Mouse (Mus musculus) forebrain, embryonic 14.5 days (tissue): ENCODE results near the gene 4931440F15Rik. TPM values are rescaled to one million over a fixed set of nuclear protein-coding genes. Genes with fewer than 3 reads are reported as not detected.
"Not testable (repeated sequence)": the region's sequence is repeated elsewhere in the genome, so short reads cannot be mapped to it uniquely, and the experiment has no call there.

Source experiments
- ATAC-seq: fragments of 200-750 bp; cut with Nextera tagmentation; 2 replicates; pipeline ENCODE4 v1.8.0; 2017; ENCODE audit warnings: mild to moderate bottlenecking, moderate library complexity
- DNase-seq: peaks from one replicate; pipeline ENCODE4 v3.0.0-alpha.2; 2015; ENCODE audit warnings: low spot score
- H3K27ac ChIP-seq: fragments of 300-500 bp; sonication (generic); 2 replicates; pipeline ENCODE4 v1.5.1; 2014; ENCODE audit warnings: low read depth, mild to moderate bottlenecking, control low read depth, low read length, moderate library complexity
- H3K27me3 ChIP-seq: fragments of 300-500 bp; sonication (generic); replicated peaks from 2 replicates; pipeline ENCODE4 v1.6.1; 2014; ENCODE audit warnings: low read length, control low read depth, mixed read lengths; ENCODE audit not compliant: control insufficient read depth, insufficient read depth
- H3K36me3 ChIP-seq: fragments of 300-500 bp; sonication (generic); 2 replicates; pipeline ENCODE4 v1.6.1; 2014; ENCODE audit warnings: low read length, control low read depth; ENCODE audit not compliant: control insufficient read depth, insufficient read depth
- H3K4me1 ChIP-seq: fragments of 300-500 bp; sonication (generic); 2 replicates; pipeline ENCODE4 v1.6.1; 2014; ENCODE audit warnings: antibody characterized with exemption, low read length, control low read depth; ENCODE audit not compliant: control insufficient read depth, insufficient read depth
- H3K4me2 ChIP-seq: fragments of 300-500 bp; sonication (generic); 2 replicates; pipeline ENCODE4 v1.6.1; 2014; ENCODE audit warnings: mild to moderate bottlenecking, control low read depth, low read length
- H3K4me3 ChIP-seq: fragments of 300-500 bp; sonication (generic); 2 replicates; pipeline ENCODE4 v1.5.1; 2014; ENCODE audit warnings: low read depth, low read length, control low read depth
- H3K9ac ChIP-seq: fragments of 300-500 bp; sonication (generic); 2 replicates; pipeline ENCODE4 v1.6.1; 2014; ENCODE audit warnings: mild to moderate bottlenecking, low read length, control low read depth, moderate library complexity
- H3K9me3 ChIP-seq: fragments of 300-500 bp; sonication (generic); replicated peaks from 2 replicates; pipeline ENCODE4 v1.6.1; 2016; ENCODE audit warnings: low read length, control low read depth, mixed read lengths; ENCODE audit not compliant: control insufficient read depth
- WGBS: fragments of 180-500 bp; shearing (Covaris S2); extraction: QIAGEN DNeasy Blood & Tissue Kit; methylation state at CpG from one replicate; pipeline ENCODE4 v1.1.7; 2014; 5-methylcytosine and 5-hydroxymethylcytosine counted together
- polyA plus RNA-seq: library from polyadenylated mRNA; unstranded; fragments of >200 nt; fragmentation: Nextera tagmentation; extraction: Ambion mirVana; gene quantifications from 2 replicates; pipeline ENCODE4 v1.2.1, GENCODE M21; 2014

4931440F15Rik gene
- polyA plus RNA-seq, 1 experiment from 2014 or later: 0.11 TPM

- ATAC-seq: no peak
- Histone ChIP-seq H3K9ac (no peak overlapping the region), H3K9me3 (no peaks in the 10 kb centered on the region), H3K4me2 (no peak overlapping the region), H3K27me3 (0 out of 2 replicates have a peak, but pooled peaks cover 3% of the 10 kb centered on the region), H3K27ac (no peak overlapping the region), H3K4me1 (no peaks in the 10 kb centered on the region), H3K4me3 (no peak overlapping the region), H3K36me3 (no peaks in the 10 kb centered on the region)
- 94% methylated on average over 2 of the region's 2 CpGs for WGBS
- DNase-seq: no peak
Measured at GRCm38 (mm10) chr11:29827729-29828128, 2.3 kb upstream of the 4931440F15Rik start.

- DNase-seq (no peak), ATAC-seq (no peak)
- no peaks in the 10 kb centered on the region for H3K9me3 ChIP-seq
- H3K27me3 ChIP-seq: 0 out of 2 replicates have a peak, but pooled peaks cover 3% of the 10 kb centered on the region
- no peak overlapping the region for H3K4me2 ChIP-seq
- WGBS: 96% methylated on average over 1 of the region's 1 CpGs
- no peak overlapping the region for H3K9ac ChIP-seq
- H3K27ac ChIP-seq: no peak overlapping the region
- no peaks in the 10 kb centered on the region for H3K4me1 ChIP-seq
- H3K36me3 ChIP-seq: no peaks in the 10 kb centered on the region
- H3K4me3 ChIP-seq: no peak overlapping the region
Measured at GRCm38 (mm10) chr11:29826001-29826400, 533 bp upstream of the 4931440F15Rik start.

- 25% methylated on average over 62 of the region's 62 CpGs for WGBS
Measured at GRCm38 (mm10) chr11:29824474-29825270, 796 bp downstream of the 4931440F15Rik start.

GRCm38 (mm10) chr11:29823141-29823540 lies 2.3 kb downstream of the 4931440F15Rik start:
- ATAC-seq: no peak
- no peaks in the 10 kb centered on the region for H3K9me3 ChIP-seq

More at GRCm38 (mm10) chr11:29824474-29825270, 796 bp downstream of the 4931440F15Rik start:
- peak; percentile 57; the same call in 1 of the 2 replicates for ATAC-seq
- not testable (repeated sequence) for DNase-seq, H3K27ac ChIP-seq, H3K9me3 ChIP-seq, H3K4me1 ChIP-seq, H3K27me3 ChIP-seq, H3K36me3 ChIP-seq, H3K9ac ChIP-seq
- 0 out of 2 replicates have a peak overlapping the region, but pooled peaks have one; percentile 6 for H3K4me3 ChIP-seq
- H3K4me2 ChIP-seq: peak overlapping the region; percentile 32

GRCm38 (mm10) chr11:29815670-29816069 lies 9.8 kb downstream of the 4931440F15Rik start:
- Histone ChIP-seq H3K9me3 (no peaks in the 10 kb centered on the region), H3K36me3 (no peaks in the 10 kb centered on the region), H3K4me3 (no peak overlapping the region), H3K9ac (no peak overlapping the region), H3K4me2 (no peak overlapping the region), H3K27ac (no peak overlapping the region), H3K27me3 (no peaks in the 10 kb centered on the region), H3K4me1 (no peaks in the 10 kb centered on the region)
- no peak for ATAC-seq
- no peak for DNase-seq

More at GRCm38 (mm10) chr11:29823141-29823540, 2.3 kb downstream of the 4931440F15Rik start:
- Histone ChIP-seq H3K36me3 (no peaks in the 10 kb centered on the region), H3K4me3 (no peak overlapping the region), H3K27me3 (0 out of 2 replicates have a peak, but pooled peaks cover 3% of the 10 kb centered on the region), H3K27ac (no peak overlapping the region), H3K4me1 (no peaks in the 10 kb centered on the region), H3K9ac (no peak overlapping the region), H3K4me2 (no peak overlapping the region)
- no peak for DNase-seq
- 93% methylated on average over 2 of the region's 2 CpGs for WGBS

GRCm38 (mm10) chr11:29815261-29815660 lies 10.2 kb downstream of the 4931440F15Rik start:
- DNase-seq: no peak

GRCm38 (mm10) chr11:29813267-29813666 lies 12.2 kb downstream of the 4931440F15Rik start:
- no peaks in the 10 kb centered on the region for H3K27me3 ChIP-seq
- ATAC-seq: no peak
- no peak overlapping the region for H3K9ac ChIP-seq
- no peak overlapping the region for H3K27ac ChIP-seq
- 86% methylated on average over 1 of the region's 1 CpGs for WGBS
- no peaks in the 10 kb centered on the region for H3K4me1 ChIP-seq
- no peak overlapping the region for H3K4me3 ChIP-seq
- H3K4me2 ChIP-seq: no peak overlapping the region
- DNase-seq: no peak
- no peaks in the 10 kb centered on the region for H3K36me3 ChIP-seq
- H3K9me3 ChIP-seq: no peaks in the 10 kb centered on the region

More at GRCm38 (mm10) chr11:29815261-29815660, 10.2 kb downstream of the 4931440F15Rik start:
- Histone ChIP-seq H3K9ac (no peak overlapping the region), H3K4me3 (no peak overlapping the region), H3K27me3 (no peaks in the 10 kb centered on the region), H3K27ac (no peak overlapping the region), H3K4me1 (no peaks in the 10 kb centered on the region), H3K9me3 (no peaks in the 10 kb centered on the region), H3K4me2 (no peak overlapping the region), H3K36me3 (no peaks in the 10 kb centered on the region)
- WGBS: 89% methylated on average over 3 of the region's 3 CpGs
- ATAC-seq: no peak

- ATAC-seq: no peak
Measured at GRCm38 (mm10) chr11:29812475-29812874, 13.0 kb downstream of the 4931440F15Rik start.

GRCm38 (mm10) chr11:29810324-29810723 lies 15.1 kb downstream of the 4931440F15Rik start:
- no peaks in the 10 kb centered on the region for H3K36me3 ChIP-seq
- H3K9ac ChIP-seq: no peak overlapping the region
- no peak overlapping the region for H3K27ac ChIP-seq
- no peaks in the 10 kb centered on the region for H3K27me3 ChIP-seq
- ATAC-seq (no peak), DNase-seq (no peak)
- H3K4me2 ChIP-seq: no peak overlapping the region
- no peaks in the 10 kb centered on the region for H3K9me3 ChIP-seq
- no peaks in the 10 kb centered on the region for H3K4me1 ChIP-seq
- 88% methylated on average over 3 of the region's 3 CpGs for WGBS
- no peak overlapping the region for H3K4me3 ChIP-seq

More at GRCm38 (mm10) chr11:29812475-29812874, 13.0 kb downstream of the 4931440F15Rik start:
- no peaks in the 10 kb centered on the region for H3K4me1 ChIP-seq
- no peaks in the 10 kb centered on the region for H3K36me3 ChIP-seq
- H3K9ac ChIP-seq: no peak overlapping the region
- WGBS: 79% methylated on average over 3 of the region's 3 CpGs
- no peak overlapping the region for H3K4me2 ChIP-seq
- no peak for DNase-seq
- H3K27me3 ChIP-seq: no peaks in the 10 kb centered on the region
- H3K9me3 ChIP-seq: no peaks in the 10 kb centered on the region
- no peak overlapping the region for H3K4me3 ChIP-seq
- no peak overlapping the region for H3K27ac ChIP-seq
